Mouse (Mus musculus) E14TG2a.4 (cell line): ENCODE results near the gene Fstl1.

Source experiments
- CTCF ChIP-seq: conservative IDR thresholded peaks from 2 replicates; pipeline ENCODE4 v1.5.1; 2014; ENCODE audit warnings: low read length
- POU5F1 ChIP-seq: IDR thresholded peaks from 2 replicates; pipeline ENCODE4 v1.6.1; 2014; ENCODE audit warnings: low read length, borderline replicate concordance

DNA sequence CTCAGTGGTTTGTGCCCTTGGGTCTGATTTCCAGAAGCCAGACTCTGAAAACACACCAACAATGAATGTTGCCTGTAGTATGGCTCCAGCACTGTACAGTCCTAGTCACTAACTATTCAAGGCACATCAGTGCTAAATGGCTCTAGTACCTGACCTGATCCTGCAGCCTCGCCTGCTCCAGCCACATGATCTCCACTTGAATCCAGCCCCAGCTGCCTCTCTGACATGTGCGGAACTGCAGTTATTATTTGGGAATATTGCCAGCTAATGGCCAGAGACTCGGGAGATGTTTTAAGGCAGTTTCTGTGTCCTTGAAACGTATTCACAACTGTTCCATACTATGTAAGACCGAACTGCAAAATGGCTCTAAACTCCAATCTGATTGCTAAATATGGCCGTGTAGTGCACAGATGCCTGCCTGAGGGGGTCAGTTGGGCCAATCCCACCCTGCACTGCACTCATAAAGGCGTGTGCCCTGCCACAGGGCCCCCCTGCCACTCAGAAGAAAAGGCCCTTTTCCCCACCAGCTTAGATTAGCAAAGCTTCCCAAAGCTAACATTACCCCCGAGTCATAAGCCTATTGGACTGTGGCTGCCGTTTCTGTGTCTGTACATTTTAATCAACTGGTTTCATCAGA, 11.0 kb downstream of the Fstl1 start:
- TF ChIP-seq CTCF: no peak
- no peak for TF ChIP-seq POU5F1
